Mouse (Mus musculus) limb, embryonic 10.5 days (tissue): ENCODE measurements around the gene Tmem246. TPM values are rescaled to one million over a fixed set of nuclear protein-coding genes. Genes with fewer than 3 reads are reported as not detected.

Experiments
- DNase-seq: peaks from one replicate; pipeline ENCODE4 v3.0.0-alpha.2; 2017; ENCODE audit warnings: low spot score
- H3K27ac ChIP-seq: fragments of 300-500 bp; sonication (generic); 2 replicates; pipeline ENCODE4 v1.5.1; 2016; ENCODE audit warnings: mild to moderate bottlenecking
- H3K27me3 ChIP-seq: fragments of 300-500 bp; sonication (generic); 2 replicates; pipeline ENCODE4 v1.6.1; 2016; ENCODE audit warnings: low read depth, mild to moderate bottlenecking; ENCODE audit not compliant: poor library complexity, severe bottlenecking
- H3K36me3 ChIP-seq: fragments of 300-500 bp; sonication (generic); 2 replicates; pipeline ENCODE4 v1.6.1; 2016; ENCODE audit warnings: mild to moderate bottlenecking, moderate library complexity
- H3K4me1 ChIP-seq: fragments of 300-500 bp; sonication (generic); 2 replicates; pipeline ENCODE4 v1.6.1; 2016
- H3K4me3 ChIP-seq: fragments of 300-500 bp; sonication (generic); 2 replicates; pipeline ENCODE4 v1.5.1; 2016; ENCODE audit warnings: mild to moderate bottlenecking, moderate library complexity
- H3K9me3 ChIP-seq: fragments of 300-500 bp; sonication (generic); replicated peaks from 2 replicates; pipeline ENCODE4 v1.6.1; 2016; ENCODE audit warnings: mild to moderate bottlenecking
- WGBS: fragments of 180-500 bp; shearing (Covaris S2); methylation state at CpG from one replicate; pipeline ENCODE4 v1.1.7; 2016; 5-methylcytosine and 5-hydroxymethylcytosine counted together
- polyA plus RNA-seq: library from polyadenylated mRNA; unstranded; fragments of >200 nt; fragmentation: Nextera tagmentation; extraction: Ambion mirVana; gene quantifications from 2 replicates; pipeline ENCODE4 v1.2.1, GENCODE M21; 2016

Tmem246 gene
- polyA plus RNA-seq, 1 experiment from 2014 or later, result 10.9 TPM

DNA sequence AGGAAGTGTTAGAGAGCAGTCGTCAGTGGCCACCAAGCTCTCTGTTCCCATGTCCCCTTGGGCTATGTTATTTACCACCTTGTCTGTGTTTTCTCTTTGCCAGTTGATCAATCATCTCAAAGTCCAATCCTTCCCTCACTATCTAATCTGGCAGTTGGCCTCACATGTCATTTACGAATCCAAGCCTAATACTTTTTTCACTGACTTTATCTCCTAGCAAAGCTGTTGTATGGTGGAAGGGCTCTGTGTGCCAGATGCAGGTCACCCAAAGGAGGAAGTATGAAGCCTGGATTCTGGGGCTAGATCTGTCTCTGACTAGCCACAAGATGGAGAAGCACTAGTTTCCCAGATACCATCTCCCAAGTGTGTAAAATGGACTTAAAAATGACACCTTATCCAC is 39.5 kb downstream of the Tmem246 start:
- no peaks in the 10 kb centered on the region for H3K4me1 ChIP-seq
- 65% methylated on average over 2 of the region's 2 CpGs for WGBS
- no peak overlapping the region for H3K4me3 ChIP-seq
- no peak overlapping the region for H3K27ac ChIP-seq
- H3K27me3 ChIP-seq, result no peaks in the 10 kb centered on the region
- H3K9me3 ChIP-seq, result no peaks in the 10 kb centered on the region
- no peaks in the 10 kb centered on the region for H3K36me3 ChIP-seq
- no peak for DNase-seq

DNA sequence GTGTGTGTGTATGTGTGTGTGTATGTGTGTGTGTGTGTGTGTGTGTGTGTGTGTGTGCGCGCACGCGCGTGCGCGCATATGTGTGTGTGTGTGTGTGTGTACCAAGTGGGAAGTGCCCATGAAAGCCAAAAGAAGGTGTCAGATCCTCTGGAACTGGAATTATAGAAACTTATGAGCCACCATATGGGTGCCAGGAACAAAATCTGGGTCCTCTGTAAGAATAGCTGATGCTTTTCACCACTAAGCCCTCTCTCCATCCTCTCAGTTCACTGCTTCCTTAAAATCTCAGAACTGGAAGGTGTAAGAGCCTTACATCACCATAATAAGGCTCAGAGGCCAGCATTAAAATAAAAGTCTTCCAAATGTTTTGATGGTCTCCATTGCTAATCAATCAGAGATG is 40.3 kb downstream of the Tmem246 start:
- H3K27ac ChIP-seq, result no peak overlapping the region
- no peak for DNase-seq
- no peaks in the 10 kb centered on the region for H3K27me3 ChIP-seq
- no peak overlapping the region for H3K4me3 ChIP-seq
- H3K36me3 ChIP-seq, result no peaks in the 10 kb centered on the region
- H3K9me3 ChIP-seq, result no peaks in the 10 kb centered on the region
- 98% methylated on average over 7 of the region's 7 CpGs for WGBS
- no peaks in the 10 kb centered on the region for H3K4me1 ChIP-seq

GRCm38 (mm10) chr4:49553380-49553779 is 44.3 kb downstream of the Tmem246 start:
- H3K4me3 ChIP-seq, result no peak overlapping the region
- WGBS, result 85% methylated on average over 5 of the region's 5 CpGs

GRCm38 (mm10) chr4:49549383-49549782 is 48.3 kb downstream of the Tmem246 start, which contains the start of gene Aldob:
TSS of gene Aldob (minus strand) at chr4:49549546.
- no peaks in the 10 kb centered on the region for H3K36me3 ChIP-seq
- WGBS, result 58% methylated on average over 3 of the region's 3 CpGs
- DNase-seq, result no peak
- no peak within 1 kb of the TSS for H3K4me3 ChIP-seq
- no peaks in the 10 kb centered on the region for H3K27me3 ChIP-seq
- no peak within 1 kb of the TSS for H3K27ac ChIP-seq
- H3K9me3 ChIP-seq, result no peaks in the 10 kb centered on the region
- no peaks in the 10 kb centered on the region for H3K4me1 ChIP-seq

More at GRCm38 (mm10) chr4:49553380-49553779, 44.3 kb downstream of the Tmem246 start:
- no peak for DNase-seq
- Histone ChIP-seq H3K9me3 (no peaks in the 10 kb centered on the region), H3K36me3 (no peaks in the 10 kb centered on the region), H3K4me1 (no peaks in the 10 kb centered on the region), H3K27me3 (no peaks in the 10 kb centered on the region), H3K27ac (no peak overlapping the region)

DNA sequence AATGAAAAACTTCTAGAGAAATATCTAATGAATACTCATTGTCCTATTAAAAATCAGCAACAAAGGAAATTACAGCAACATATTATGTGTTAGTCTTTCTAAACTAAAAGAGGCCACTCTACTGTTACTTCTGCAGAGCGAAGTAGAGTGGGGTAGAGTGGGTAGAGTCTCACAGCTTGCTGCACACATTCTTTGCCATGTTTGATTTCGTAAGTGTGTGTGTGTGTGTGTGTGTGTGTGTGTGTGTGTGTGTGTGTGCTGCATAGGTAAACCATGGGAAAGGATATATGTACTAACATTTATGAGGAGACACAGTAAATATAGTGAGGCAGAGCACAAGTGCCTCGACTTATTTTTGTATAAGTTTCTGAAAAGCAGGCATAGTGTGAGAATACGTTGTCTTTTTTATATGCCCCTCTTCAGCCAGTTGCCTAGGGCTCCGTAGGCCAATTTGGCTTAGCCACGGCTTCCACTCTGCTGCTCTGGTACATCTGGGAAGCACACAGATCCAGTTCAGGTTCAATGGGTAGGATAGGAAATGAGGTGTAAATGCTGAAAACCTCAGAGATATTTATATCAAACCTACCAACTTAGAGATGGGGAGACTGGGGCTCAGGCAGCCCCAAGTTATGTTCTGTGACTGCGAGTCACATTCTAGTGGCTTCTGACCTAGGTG is 50.0 kb downstream of the Tmem246 start:
- H3K27ac ChIP-seq, result no peak overlapping the region
- no peaks in the 10 kb centered on the region for H3K4me1 ChIP-seq
- no peak overlapping the region for H3K4me3 ChIP-seq
- H3K36me3 ChIP-seq, result no peaks in the 10 kb centered on the region
- no peaks in the 10 kb centered on the region for H3K27me3 ChIP-seq
- WGBS, result 87% methylated on average over 7 of the region's 7 CpGs
- DNase-seq, result no peak
- H3K9me3 ChIP-seq, result no peaks in the 10 kb centered on the region

- WGBS, result 79% methylated on average over 6 of the region's 6 CpGs
- Histone ChIP-seq H3K4me1 (no peaks in the 10 kb centered on the region), H3K27ac (no peak overlapping the region), H3K27me3 (no peaks in the 10 kb centered on the region), H3K36me3 (no peaks in the 10 kb centered on the region), H3K9me3 (no peaks in the 10 kb centered on the region), H3K4me3 (no peak overlapping the region)
- DNase-seq, result no peak
Observed at GRCm38 (mm10) chr4:49546873-49547543, 50.7 kb downstream of the Tmem246 start.

DNA sequence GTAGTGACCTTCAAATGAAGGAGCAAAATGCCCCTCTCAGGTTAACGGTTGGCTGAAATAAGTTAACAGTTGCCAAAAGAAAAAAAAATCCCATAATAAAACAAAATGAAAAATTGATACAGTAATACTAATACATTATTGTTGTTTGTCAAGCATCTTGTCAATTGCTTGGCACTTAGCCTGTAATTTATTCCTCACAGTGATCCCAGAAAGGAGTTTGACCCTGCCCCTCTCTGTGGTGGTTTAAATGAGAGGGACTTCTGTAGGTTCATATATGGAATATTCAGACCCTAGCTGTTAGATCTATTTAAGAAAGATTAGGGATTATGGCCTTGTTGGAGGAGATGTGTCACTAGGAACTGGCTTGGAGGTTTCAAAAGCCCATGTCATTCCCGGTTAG is 51.6 kb downstream of the Tmem246 start:
- 91% methylated on average over 2 of the region's 2 CpGs for WGBS
- Histone ChIP-seq H3K27ac (no peak overlapping the region), H3K36me3 (no peaks in the 10 kb centered on the region), H3K27me3 (no peaks in the 10 kb centered on the region), H3K4me1 (no peaks in the 10 kb centered on the region), H3K4me3 (no peak overlapping the region), H3K9me3 (no peaks in the 10 kb centered on the region)
- DNase-seq, result no peak

GRCm38 (mm10) chr4:49540966-49541365 is 56.7 kb downstream of the Tmem246 start:
- Histone ChIP-seq H3K4me1 (no peaks in the 10 kb centered on the region), H3K27me3 (no peaks in the 10 kb centered on the region), H3K36me3 (no peaks in the 10 kb centered on the region), H3K27ac (no peak overlapping the region), H3K4me3 (no peak overlapping the region), H3K9me3 (no peaks in the 10 kb centered on the region)
- no peak for DNase-seq
- 69% methylated on average over 3 of the region's 3 CpGs for WGBS

DNA sequence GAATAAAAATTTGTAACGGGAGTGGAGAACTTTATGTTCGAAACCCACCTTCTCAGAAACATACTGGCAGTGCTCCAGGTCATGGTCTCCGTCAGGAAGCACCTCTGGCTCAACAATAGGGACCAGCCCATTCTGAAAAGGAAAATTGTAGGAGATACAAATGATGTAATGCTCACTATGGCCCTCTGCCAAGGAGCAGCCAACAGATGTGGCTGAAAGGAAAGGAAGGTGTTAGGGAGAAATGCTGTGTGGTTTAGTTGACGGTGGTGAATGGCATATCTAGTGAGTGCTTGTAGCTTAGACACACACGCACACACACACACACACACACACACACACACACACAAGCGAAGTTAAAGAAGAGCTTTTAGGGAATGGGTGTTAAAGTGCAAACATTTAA is 58.0 kb downstream of the Tmem246 start:
- DNase-seq, result no peak
- no peak overlapping the region for H3K27ac ChIP-seq
- no peaks in the 10 kb centered on the region for H3K4me1 ChIP-seq
- no peaks in the 10 kb centered on the region for H3K27me3 ChIP-seq
- 86% methylated on average over 6 of the region's 6 CpGs for WGBS
- no peak overlapping the region for H3K4me3 ChIP-seq
- H3K36me3 ChIP-seq, result no peaks in the 10 kb centered on the region
- no peaks in the 10 kb centered on the region for H3K9me3 ChIP-seq

DNA sequence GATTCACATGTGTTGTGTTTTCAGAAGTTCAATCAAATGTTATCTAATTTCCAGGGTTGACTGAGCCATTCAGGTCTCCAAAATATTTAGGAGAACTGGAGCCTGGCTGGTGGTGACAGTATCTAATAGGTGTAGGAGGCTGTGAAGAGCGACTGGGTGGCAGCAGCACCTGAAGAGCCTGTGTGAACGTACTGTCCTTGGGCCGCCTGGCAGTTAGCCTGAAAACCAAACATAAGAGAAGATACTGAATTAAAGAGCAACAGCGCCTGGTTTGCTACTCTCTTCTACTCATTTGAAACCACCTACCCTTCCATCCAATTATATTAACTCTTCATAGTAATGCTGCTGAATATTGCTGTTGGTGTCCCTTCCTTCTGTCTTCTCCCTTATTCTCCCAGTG is 61.0 kb downstream of the Tmem246 start:
- Histone ChIP-seq H3K27me3 (no peaks in the 10 kb centered on the region), H3K4me3 (no peak overlapping the region), H3K4me1 (no peaks in the 10 kb centered on the region), H3K36me3 (peaks cover 10% of the 10 kb centered on the region; the same call in 1 of the 2 replicates), H3K9me3 (no peaks in the 10 kb centered on the region), H3K27ac (no peak overlapping the region)
- no peak for DNase-seq
- 89% methylated on average over 4 of the region's 4 CpGs for WGBS

DNA sequence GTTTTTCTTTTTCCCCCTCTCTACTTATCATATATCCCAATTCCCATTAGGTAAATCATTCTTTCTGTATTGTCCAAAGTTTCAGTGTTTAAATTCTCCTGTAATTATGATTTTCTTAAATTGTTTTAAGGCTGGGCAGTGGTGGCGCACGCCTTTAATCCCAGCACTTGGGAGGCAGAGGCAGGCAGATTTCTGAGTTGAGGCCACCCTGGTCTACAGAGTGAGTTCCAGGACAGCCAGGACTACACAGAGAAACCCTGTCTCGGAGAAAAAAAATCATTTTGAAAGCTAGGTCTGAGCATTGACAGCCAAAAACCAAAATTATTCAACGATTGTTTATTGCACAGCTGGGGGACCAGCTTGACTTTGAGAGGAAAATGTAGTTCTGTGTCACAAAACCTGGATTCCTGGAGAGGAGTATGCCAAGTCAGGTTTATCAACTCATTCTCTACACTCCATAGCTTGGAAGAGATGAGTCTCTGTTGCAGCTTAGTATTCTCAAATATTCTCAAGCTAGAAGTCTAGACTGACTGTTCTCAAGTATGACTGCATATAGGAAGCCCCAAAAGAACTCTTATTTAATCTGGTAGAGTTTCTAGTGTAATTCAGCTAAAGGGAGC is 61.9 kb downstream of the Tmem246 start:
- Histone ChIP-seq H3K27me3 (no peaks in the 10 kb centered on the region), H3K27ac (no peak overlapping the region), H3K36me3 (peaks cover 17% of the 10 kb centered on the region), H3K4me3 (no peak overlapping the region), H3K9me3 (no peaks in the 10 kb centered on the region), H3K4me1 (no peaks in the 10 kb centered on the region)
- DNase-seq, result no peak
- 91% methylated on average over 4 of the region's 4 CpGs for WGBS

GRCm38 (mm10) chr4:49535036-49535435 is 62.6 kb downstream of the Tmem246 start:
- DNase-seq, result no peak
- no peaks in the 10 kb centered on the region for H3K4me1 ChIP-seq
- H3K27ac ChIP-seq, result no peak overlapping the region
- peaks cover under 1% of the 10 kb centered on the region; the same call in 1 of the 2 replicates for H3K9me3 ChIP-seq
- H3K27me3 ChIP-seq, result no peaks in the 10 kb centered on the region
- WGBS, result 91% methylated on average over 3 of the region's 3 CpGs
- H3K4me3 ChIP-seq, result no peak overlapping the region
- H3K36me3 ChIP-seq, result peaks cover 24% of the 10 kb centered on the region
